Mouse (Mus musculus) testis, adult 2 months (tissue): ENCODE results near the gene Grap2.

ENCODE experiments used
- CTCF ChIP-seq: fragments of 200-500 bp; IDR thresholded peaks from 2 replicates; pipeline ENCODE4 v1.5.1; 2012; ENCODE audit warnings: low read depth, mild to moderate bottlenecking, inconsistent platforms, low read length, moderate library complexity; ENCODE audit not compliant: control insufficient read depth, insufficient read depth, insufficient replicate concordance
- POLR2A ChIP-seq: fragments of 200-500 bp; IDR thresholded peaks from 2 replicates; pipeline ENCODE4 v1.6.1; 2012; ENCODE audit warnings: low read depth, mild to moderate bottlenecking, inconsistent platforms, low read length, moderate library complexity; ENCODE audit not compliant: control insufficient read depth

DNA sequence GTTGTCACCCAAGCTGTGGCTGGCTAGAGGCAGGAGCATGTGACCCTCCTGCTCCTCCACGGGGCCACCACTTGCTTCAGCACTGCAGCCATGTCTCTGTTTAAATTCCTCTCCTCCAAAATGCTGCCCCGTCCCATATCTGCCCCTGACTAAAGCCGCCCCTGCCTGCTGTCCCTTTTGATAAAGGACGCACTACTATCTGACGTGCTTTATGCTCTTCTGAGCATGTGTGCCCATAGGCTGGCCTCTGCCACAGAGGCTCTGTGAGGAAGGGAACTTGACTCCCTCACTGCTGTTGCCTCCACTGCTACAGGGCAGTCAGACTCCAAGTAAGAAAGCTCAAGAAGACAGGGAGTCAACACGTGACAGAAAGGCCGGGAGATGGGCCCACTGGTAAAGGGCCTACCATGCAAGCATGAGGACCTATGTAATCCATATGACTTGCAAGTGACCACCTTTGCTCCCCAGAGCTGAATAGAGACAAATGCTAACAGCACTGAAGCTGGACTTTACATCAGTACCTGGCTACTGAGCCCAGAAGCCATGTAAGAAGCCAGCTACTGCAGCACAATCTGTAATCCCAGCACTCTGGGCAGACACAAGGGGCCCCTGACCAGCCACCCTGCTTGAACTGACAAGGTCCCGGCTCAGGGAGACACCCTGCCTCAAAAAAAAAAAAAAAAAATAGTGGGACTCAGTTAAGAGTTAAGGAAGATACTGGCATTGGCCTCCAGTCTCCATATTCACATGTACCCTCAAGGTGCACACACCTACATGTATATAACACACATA, 39.9 kb upstream of the Grap2 start:
- TF ChIP-seq CTCF (no peak), POLR2A (no peak)
